Mouse (Mus musculus): ENCODE results near the gene Hoxc10.

The Hoxc10 gene

GRCm38 (mm10) chr15:102967511-102968397 is 1.2 kb downstream of the Hoxc10 start:
- no peak for DNase-seq (ENCODE audit: low spot score in 2 of 2)

DNA sequence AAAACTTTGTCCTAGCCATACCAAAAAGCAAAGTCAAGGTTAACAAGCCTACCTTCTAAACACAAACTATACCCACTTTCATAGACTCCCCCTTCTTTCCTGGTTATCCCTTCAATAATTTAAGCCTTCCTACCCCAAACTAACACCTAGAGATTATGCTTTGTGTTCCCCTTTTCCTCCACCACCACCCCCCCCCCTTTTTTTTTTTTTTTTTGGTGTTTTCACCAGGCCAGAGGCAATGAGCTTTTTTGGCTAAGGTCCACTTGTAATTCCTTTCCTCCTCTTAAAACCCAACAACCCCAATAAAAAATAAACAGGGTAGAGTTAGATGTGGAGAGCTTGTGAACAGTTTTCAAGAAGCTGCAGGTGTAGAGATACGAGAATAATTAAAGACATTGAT is 2.7 kb downstream of the Hoxc10 start:
- no peak for DNase-seq (ENCODE audit: low spot score in 2 of 2)

- DNase-seq (ENCODE audit: low spot score in 2 of 2): no peak
Observed at GRCm38 (mm10) chr15:102970740-102971139, 4.1 kb downstream of the Hoxc10 start.

- no peak for DNase-seq (ENCODE audit: low spot score in 2 of 2)
Observed at GRCm38 (mm10) chr15:102972254-102972653, 5.7 kb downstream of the Hoxc10 start.

GRCm38 (mm10) chr15:102972753-102973152 is 6.2 kb downstream of the Hoxc10 start:
- no peak for DNase-seq (ENCODE audit: low spot score in 2 of 2)

DNA sequence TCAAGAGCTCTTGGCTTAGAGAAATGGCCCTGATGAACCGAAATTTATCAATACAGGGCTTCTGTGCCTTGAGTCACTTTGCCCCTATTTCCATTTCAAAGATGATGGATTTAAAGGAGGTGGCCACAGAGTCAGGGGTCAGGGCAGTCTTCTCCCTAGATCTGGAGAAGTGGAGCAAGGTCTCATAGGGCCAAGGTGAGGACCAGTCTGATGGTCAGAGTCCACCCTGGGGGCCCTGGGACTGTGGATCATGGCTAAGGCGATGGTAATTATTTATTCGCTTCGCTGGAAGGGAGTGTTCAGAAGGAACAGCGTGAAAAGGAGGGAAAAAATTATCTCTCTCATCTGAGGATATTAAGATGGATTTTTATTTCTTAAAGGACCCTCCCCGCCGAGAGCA is 8.4 kb downstream of the Hoxc10 start:
- DNase-seq (ENCODE audit: low spot score in 2 of 2): no peak

DNA sequence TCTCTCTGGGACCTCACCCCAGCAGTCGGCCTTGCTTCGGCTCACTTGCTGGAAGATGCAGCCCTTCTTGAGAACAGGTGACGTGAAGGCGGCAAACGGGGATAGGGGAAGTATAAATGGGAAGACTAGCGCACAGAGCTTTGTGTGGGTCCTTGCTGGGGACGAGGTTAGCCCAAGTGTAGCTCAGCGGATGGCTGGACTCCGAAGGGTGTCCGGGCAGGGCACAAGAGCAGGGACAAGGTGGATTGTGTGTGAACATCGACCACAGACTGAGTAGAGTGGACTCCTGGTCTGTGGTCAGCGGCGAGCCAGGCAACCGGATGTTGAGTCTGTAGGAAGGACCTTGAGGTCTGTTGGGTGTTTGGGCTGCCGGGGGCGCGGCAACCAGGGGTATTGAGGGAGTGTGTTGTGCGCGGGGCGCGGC is 9.1 kb downstream of the Hoxc10 start:
- DNase-seq (ENCODE audit: low spot score in 2 of 2): no peak

GRCm38 (mm10) chr15:102976171-102976570 is 9.6 kb downstream of the Hoxc10 start, which contains the start of gene Hoxc9:
Hoxc9 (plus strand) TSS chr15:102976439.
- DNase-seq (ENCODE audit: low spot score in 2 of 2): no peak

- no peak for DNase-seq (ENCODE audit: low spot score in 2 of 2)
Observed at GRCm38 (mm10) chr15:102976631-102977422, 10.2 kb downstream of the Hoxc10 start.

- no peak for DNase-seq (ENCODE audit: low spot score in 2 of 2)
Observed at GRCm38 (mm10) chr15:102977423-102977974, 10.9 kb downstream of the Hoxc10 start.

DNA sequence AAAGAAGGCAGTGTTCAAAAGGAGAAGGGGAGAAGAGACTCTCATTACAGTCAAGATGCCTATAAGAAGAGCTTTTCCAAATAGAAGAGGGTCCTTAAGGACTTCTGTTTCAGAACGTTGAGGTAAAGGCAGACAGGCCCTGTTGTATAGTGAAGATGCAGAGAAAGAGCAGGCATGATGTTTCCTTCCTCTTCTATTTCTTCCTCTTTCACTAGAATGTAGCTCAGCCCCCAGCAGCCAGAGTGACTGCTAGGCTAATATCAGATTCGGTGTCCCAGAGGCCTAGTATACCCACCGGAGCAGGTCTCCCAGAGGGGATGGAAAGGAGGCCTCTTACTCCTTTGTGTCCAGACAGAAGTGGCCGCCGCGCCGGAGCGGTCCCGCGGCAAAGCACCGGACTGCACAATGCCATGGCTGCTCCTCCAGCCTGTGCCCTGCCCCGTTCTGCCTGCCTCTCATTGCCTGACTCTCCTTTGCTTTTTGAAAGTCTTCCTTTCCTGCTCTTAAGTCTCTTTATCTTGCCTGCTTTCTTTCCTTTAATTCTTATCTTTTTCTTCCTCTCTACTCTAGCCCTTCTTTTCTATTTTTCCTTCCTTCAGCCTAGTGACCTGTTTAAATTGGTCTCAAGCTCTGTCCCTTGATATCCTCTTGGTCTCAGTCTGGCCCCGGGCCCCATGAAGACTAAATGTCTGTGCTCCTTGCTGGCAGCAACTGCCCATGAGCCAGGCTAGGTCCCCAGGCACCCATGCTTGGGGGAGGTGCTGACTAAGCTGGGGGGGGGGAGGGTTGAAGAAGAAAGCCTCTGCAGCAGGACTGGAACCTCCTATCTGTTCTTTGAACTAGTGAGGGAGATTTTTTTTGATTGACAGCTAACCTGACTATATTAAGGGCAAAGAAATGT is 12.3 kb downstream of the Hoxc10 start:
- DNase-seq (ENCODE audit: low spot score in 2 of 2): no peak

GRCm38 (mm10) chr15:102979936-102980335 is 13.3 kb downstream of the Hoxc10 start:
- no peak for DNase-seq (ENCODE audit: low spot score in 2 of 2)

DNA sequence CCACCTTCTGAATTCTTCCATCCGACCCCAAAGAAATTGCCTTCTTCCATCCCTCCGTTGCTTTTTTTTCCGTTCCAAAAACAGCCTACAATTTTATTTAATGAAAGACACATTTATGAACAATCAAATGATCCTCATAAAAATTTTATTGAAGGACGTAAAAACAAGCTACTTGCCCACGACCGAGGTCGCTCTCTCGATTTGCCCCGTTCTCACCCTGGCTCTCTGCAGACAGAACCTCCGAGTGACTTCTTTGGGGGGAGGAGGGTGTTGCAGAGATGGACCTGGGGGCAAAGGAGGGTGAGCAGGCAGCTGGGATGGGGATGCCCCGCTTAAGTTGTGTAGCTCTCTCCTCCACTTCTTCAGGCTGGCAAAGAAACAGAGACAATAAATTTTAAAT is 13.8 kb downstream of the Hoxc10 start:
- no peak for DNase-seq (ENCODE audit: low spot score in 2 of 2)

DNA sequence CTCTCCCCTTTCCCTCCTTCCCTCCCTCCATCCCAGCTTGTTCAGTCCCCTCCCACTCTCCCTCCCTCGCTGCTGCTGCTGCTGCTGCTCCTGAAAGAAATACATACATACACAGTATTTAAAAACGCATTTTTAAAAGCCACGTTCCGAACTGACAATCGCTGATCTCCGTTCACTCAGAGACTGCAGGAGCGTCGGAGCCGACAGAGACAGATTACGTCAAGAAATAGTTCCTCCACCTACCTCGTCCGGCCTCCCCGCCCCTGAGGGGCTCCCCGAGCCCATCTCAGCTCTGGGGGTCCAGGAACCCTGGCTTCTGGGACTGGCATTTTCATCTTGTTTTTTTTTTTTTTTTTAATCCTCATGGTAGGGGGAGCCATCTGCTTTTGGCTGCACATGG is 14.3 kb downstream of the Hoxc10 start:
- no peak for DNase-seq (ENCODE audit: low spot score in 2 of 2)

- no peak for DNase-seq (ENCODE audit: low spot score in 2 of 2)
Observed at GRCm38 (mm10) chr15:102981379-102982288, 15.0 kb downstream of the Hoxc10 start.

GRCm38 (mm10) chr15:102983716-102984115 is 17.1 kb downstream of the Hoxc10 start:
- DNase-seq (ENCODE audit: low spot score in 2 of 2): no peak

DNA sequence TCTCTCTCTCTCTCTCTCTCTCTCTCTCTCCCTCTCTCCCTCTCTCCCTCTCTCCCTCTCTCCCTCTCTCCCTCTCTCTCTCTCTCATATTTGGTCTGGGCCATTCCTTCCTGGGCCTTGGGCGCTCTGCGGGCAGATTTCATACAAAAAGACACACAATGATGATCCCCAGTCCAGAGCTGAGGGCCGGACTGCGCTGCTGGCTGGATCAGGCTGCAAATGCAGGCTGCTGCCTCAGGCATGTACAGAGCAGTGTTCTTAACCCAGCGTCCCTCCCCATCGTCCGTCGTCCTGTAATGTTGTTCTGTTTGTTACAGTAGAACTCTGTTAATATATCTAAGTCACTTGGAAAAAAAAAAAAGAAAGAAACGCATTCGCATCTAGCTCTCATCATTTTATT is 17.9 kb downstream of the Hoxc10 start:
- no peak for DNase-seq (ENCODE audit: low spot score in 2 of 2)

DNA sequence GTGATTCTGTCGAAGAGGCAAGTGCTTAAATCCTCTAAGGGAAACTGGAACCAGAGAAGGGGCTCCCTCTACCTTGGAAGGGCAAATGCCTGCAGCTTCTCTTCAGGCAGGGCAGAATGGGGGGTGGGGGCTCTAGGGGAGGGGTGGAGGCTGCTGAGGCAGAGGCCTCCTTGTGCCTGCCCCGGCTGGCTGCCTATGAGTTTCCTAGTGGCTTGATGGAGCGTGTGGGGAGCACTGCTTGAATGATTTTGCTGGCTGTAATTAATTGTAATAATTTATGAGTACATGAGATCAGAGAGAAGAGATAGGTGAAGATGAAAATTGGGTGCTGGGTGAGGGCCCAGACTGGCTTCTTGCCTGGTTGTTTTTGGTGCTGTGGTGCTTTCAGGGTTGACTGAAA is 18.3 kb downstream of the Hoxc10 start:
- DNase-seq (ENCODE audit: low spot score in 2 of 2): no peak

DNA sequence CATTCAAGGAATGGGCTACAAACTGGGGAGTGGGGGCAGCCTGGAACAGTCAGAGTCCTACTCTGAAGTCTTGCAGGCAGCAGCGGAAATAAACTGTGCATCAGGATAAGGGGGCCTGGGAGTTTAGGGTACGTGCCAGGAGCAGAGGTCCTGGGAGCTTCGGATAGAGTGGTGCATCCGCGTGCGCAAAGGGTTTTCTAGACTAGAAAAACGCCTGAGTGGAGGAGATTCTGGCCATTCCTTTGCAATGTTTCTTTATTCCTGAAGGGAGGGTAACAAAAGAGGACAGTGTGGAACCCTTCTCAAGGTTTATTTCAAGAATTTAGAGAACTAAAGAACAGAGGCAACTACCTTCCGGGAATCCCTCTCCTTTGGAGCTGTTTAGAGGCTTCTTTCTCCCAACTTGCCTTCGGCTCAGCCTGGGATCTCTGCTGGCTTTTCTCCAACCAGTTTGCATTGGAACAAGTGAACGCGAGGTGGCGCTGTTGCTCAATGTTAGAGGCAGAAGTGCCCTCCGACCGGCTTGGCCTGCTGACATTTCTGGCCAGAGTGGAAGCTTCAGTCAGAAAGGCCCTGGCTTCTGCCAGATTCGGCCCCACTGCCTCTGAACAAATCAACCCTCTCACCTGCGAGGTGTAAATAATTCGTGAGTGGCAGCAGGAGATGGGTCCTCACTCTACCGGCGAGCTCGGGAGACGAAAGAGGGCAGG is 20.7 kb downstream of the Hoxc10 start:
- DNase-seq (ENCODE audit: low spot score in 2 of 2): peak; percentile 82 to 95

GRCm38 (mm10) chr15:102988078-102988477 is 21.5 kb downstream of the Hoxc10 start:
- no peak for DNase-seq (ENCODE audit: low spot score in 2 of 2)
